Mouse (Mus musculus): ENCODE measurements at regions not wholly inside any gene's neighbourhood (a gene's known extent, or its start where the extent isn't known, plus 50 kb on each side); places are given as distances from the start of the nearest gene placed in this dataset.

- H3K36me3 ChIP-seq (replicated peaks; ENCODE audit: control insufficient read depth, insufficient read depth, low read length), result no peaks in the 10 kb centered on the region
- ATAC-seq (ENCODE audit: insufficient read depth, low read depth) (no peak), DNase-seq (ENCODE audit: low spot score) (no peak)
- H3K9me3 ChIP-seq (replicated peaks; ENCODE audit: control insufficient read depth, low read length), result no peaks in the 10 kb centered on the region
- no peaks in the 10 kb centered on the region for H3K27me3 ChIP-seq (ENCODE audit: control insufficient read depth, insufficient read depth, low read length)
- no peak overlapping the region for H3K4me3 ChIP-seq (ENCODE audit: low read depth, low read length)
- WGBS, result 31% methylated on average over 9 of the region's 9 CpGs
- H3K4me2 ChIP-seq (ENCODE audit: low read depth, low read length), result no peak overlapping the region
- TF ChIP-seq EP300 (IDR thresholded peaks at IDR 0.05; ENCODE audit: low read depth), result no peak
- no peak for TF ChIP-seq CTCF (IDR thresholded peaks at IDR 0.05; ENCODE audit: low read depth)
- no peak overlapping the region for H3K9ac ChIP-seq (replicated peaks; ENCODE audit: low read depth, low read length)
- H3K27ac ChIP-seq (ENCODE audit: low read depth), result no peak overlapping the region
- H3K4me1 ChIP-seq (ENCODE audit: control insufficient read depth, insufficient read depth), result no peaks in the 10 kb centered on the region
These were observed 223.1 kb downstream of the Rnf144b start for GRCm38 (mm10) chr13:47345576-47345975.

DNA sequence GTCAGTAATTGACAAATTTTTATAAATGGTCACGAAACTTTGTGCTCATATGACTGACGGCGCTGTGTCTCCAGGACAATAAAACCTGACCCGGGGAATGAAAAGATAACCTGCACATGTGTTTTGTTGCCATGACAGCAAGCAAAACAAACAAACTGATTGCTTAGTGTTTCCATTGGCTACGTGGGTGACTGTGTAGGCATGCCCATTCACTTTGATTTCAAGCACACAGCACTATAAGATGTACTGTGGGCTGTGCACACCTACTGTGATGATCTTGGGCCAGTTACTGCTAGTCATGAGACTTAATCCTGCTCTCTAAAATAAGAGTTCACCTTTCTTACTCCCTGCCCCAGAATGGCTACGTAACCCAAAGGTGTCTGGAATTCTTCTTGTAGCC lies 225.4 kb downstream of the Rnf144b start:
- 47% methylated on average over 6 of the region's 6 CpGs for WGBS
- H3K4me2 ChIP-seq (ENCODE audit: low read depth, low read length), result no peak overlapping the region
- H3K4me1 ChIP-seq (ENCODE audit: control insufficient read depth, insufficient read depth), result no peaks in the 10 kb centered on the region
- no peak overlapping the region for H3K9ac ChIP-seq (replicated peaks; ENCODE audit: low read depth, low read length)
- H3K36me3 ChIP-seq (replicated peaks; ENCODE audit: control insufficient read depth, insufficient read depth, low read length), result no peaks in the 10 kb centered on the region
- H3K9me3 ChIP-seq (replicated peaks; ENCODE audit: control insufficient read depth, low read length), result no peaks in the 10 kb centered on the region
- no peak for ATAC-seq (ENCODE audit: insufficient read depth, low read depth)
- no peak for TF ChIP-seq CTCF (IDR thresholded peaks at IDR 0.05; ENCODE audit: low read depth)
- no peak for TF ChIP-seq EP300 (IDR thresholded peaks at IDR 0.05; ENCODE audit: low read depth)
- H3K27me3 ChIP-seq (ENCODE audit: control insufficient read depth, insufficient read depth, low read length), result no peaks in the 10 kb centered on the region
- no peak for DNase-seq (ENCODE audit: low spot score)
- no peak overlapping the region for H3K27ac ChIP-seq (ENCODE audit: low read depth)
- no peak overlapping the region for H3K4me3 ChIP-seq (ENCODE audit: low read depth, low read length)

- 0 out of 2 replicates have a peak, but pooled peaks have one; percentile 39 for ATAC-seq (ENCODE audit: insufficient read depth, low read depth)
- Histone ChIP-seq H3K9me3 (replicated peaks; ENCODE audit: control insufficient read depth, low read length) (no peaks in the 10 kb centered on the region), H3K27ac (ENCODE audit: low read depth) (no peak overlapping the region), H3K9ac (replicated peaks; ENCODE audit: low read depth, low read length) (no peak overlapping the region), H3K4me2 (ENCODE audit: low read depth, low read length) (no peak overlapping the region), H3K36me3 (replicated peaks; ENCODE audit: control insufficient read depth, insufficient read depth, low read length) (no peaks in the 10 kb centered on the region), H3K27me3 (ENCODE audit: control insufficient read depth, insufficient read depth, low read length) (no peaks in the 10 kb centered on the region), H3K4me3 (ENCODE audit: low read depth, low read length) (no peak overlapping the region), H3K4me1 (ENCODE audit: control insufficient read depth, insufficient read depth) (no peaks in the 10 kb centered on the region)
- peak; percentile 52 for DNase-seq (ENCODE audit: low spot score)
- 31% methylated on average over 17 of the region's 17 CpGs for WGBS
- no peak for TF ChIP-seq EP300 (IDR thresholded peaks at IDR 0.05; ENCODE audit: low read depth)
- TF ChIP-seq CTCF (IDR thresholded peaks at IDR 0.05; ENCODE audit: low read depth), result peak; percentile 84
These were observed 226.2 kb downstream of the Rnf144b start for GRCm38 (mm10) chr13:47348517-47349145.

DNA sequence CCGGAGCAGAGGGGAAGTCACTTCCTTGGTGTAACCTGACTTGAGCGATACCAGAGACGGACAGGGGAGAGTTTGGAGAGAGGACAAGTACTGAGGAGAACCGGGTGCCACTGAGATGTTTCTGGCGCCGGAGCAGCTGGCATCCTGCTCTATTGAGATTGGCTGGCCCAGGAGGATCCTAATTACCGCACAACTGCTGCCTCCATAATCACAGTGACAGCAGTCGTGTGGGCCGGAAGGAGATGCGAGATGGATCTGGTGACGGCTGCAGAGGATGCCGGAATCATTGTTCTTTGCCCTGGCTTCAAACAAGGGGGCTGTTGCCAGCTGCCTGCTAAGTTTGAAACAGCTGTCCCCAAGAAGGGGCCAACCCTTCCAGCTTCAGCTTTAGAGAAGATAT lies 232.0 kb downstream of the Rnf144b start:
- no peak overlapping the region for H3K4me2 ChIP-seq (ENCODE audit: low read depth, low read length)
- DNase-seq (ENCODE audit: low spot score) (no peak), ATAC-seq (ENCODE audit: insufficient read depth, low read depth) (no peak)
- no peaks in the 10 kb centered on the region for H3K27me3 ChIP-seq (ENCODE audit: control insufficient read depth, insufficient read depth, low read length)
- H3K27ac ChIP-seq (ENCODE audit: low read depth), result no peak overlapping the region
- TF ChIP-seq CTCF (IDR thresholded peaks at IDR 0.05; ENCODE audit: low read depth) (no peak), EP300 (IDR thresholded peaks at IDR 0.05; ENCODE audit: low read depth) (no peak)
- H3K4me3 ChIP-seq (ENCODE audit: low read depth, low read length), result no peak overlapping the region
- WGBS, result 72% methylated on average over 12 of the region's 12 CpGs
- H3K9me3 ChIP-seq (replicated peaks; ENCODE audit: control insufficient read depth, low read length), result no peaks in the 10 kb centered on the region
- no peak overlapping the region for H3K9ac ChIP-seq (replicated peaks; ENCODE audit: low read depth, low read length)
- no peaks in the 10 kb centered on the region for H3K4me1 ChIP-seq (ENCODE audit: control insufficient read depth, insufficient read depth)
- no peaks in the 10 kb centered on the region for H3K36me3 ChIP-seq (replicated peaks; ENCODE audit: control insufficient read depth, insufficient read depth, low read length)

GRCm38 (mm10) chr13:47355169-47355568 lies 232.7 kb downstream of the Rnf144b start:
- Histone ChIP-seq H3K4me3 (ENCODE audit: low read depth, low read length) (no peak overlapping the region), H3K9me3 (replicated peaks; ENCODE audit: control insufficient read depth, low read length) (no peaks in the 10 kb centered on the region), H3K4me2 (ENCODE audit: low read depth, low read length) (no peak overlapping the region), H3K4me1 (ENCODE audit: control insufficient read depth, insufficient read depth) (no peaks in the 10 kb centered on the region), H3K9ac (replicated peaks; ENCODE audit: low read depth, low read length) (no peak overlapping the region), H3K27ac (ENCODE audit: low read depth) (no peak overlapping the region), H3K36me3 (replicated peaks; ENCODE audit: control insufficient read depth, insufficient read depth, low read length) (no peaks in the 10 kb centered on the region), H3K27me3 (ENCODE audit: control insufficient read depth, insufficient read depth, low read length) (no peaks in the 10 kb centered on the region)
- WGBS, result 56% methylated on average over 5 of the region's 5 CpGs
- TF ChIP-seq CTCF (IDR thresholded peaks at IDR 0.05; ENCODE audit: low read depth), result no peak
- no peak for TF ChIP-seq EP300 (IDR thresholded peaks at IDR 0.05; ENCODE audit: low read depth)
- ATAC-seq (ENCODE audit: insufficient read depth, low read depth) (no peak), DNase-seq (ENCODE audit: low spot score) (no peak)

DNA sequence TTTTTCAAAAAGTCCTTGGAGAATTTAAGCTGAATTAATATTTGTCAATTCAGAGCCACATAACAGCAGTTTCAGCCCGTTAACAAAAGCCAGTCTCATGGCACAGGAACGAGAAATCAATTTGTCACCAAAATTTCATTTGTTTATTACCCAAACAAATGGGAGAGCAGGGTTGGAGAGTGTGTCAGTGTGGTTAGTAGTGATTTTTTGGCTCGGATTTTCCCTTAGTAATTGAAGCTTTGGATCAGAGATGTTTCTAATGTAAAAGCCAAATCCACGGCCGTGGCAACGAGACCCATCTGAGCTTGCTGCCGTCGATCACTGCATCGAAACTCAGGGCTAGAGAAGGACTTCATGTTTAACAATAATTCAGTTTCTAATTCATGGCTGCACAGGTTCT lies 236.5 kb downstream of the Rnf144b start:
- no peak overlapping the region for H3K4me2 ChIP-seq (ENCODE audit: low read depth, low read length)
- no peaks in the 10 kb centered on the region for H3K36me3 ChIP-seq (replicated peaks; ENCODE audit: control insufficient read depth, insufficient read depth, low read length)
- H3K9ac ChIP-seq (replicated peaks; ENCODE audit: low read depth, low read length), result no peak overlapping the region
- H3K4me3 ChIP-seq (ENCODE audit: low read depth, low read length), result no peak overlapping the region
- H3K9me3 ChIP-seq (replicated peaks; ENCODE audit: control insufficient read depth, low read length), result no peaks in the 10 kb centered on the region
- H3K27me3 ChIP-seq (ENCODE audit: control insufficient read depth, insufficient read depth, low read length), result no peaks in the 10 kb centered on the region
- 79% methylated on average over 9 of the region's 9 CpGs for WGBS
- TF ChIP-seq EP300 (IDR thresholded peaks at IDR 0.05; ENCODE audit: low read depth), result no peak
- no peaks in the 10 kb centered on the region for H3K4me1 ChIP-seq (ENCODE audit: control insufficient read depth, insufficient read depth)
- H3K27ac ChIP-seq (ENCODE audit: low read depth), result no peak overlapping the region
- no peak for ATAC-seq (ENCODE audit: insufficient read depth, low read depth)
- no peak for DNase-seq (ENCODE audit: low spot score)

Data from heart, postnatal 0 days (tissue).